Mouse (Mus musculus): ENCODE measurements around the gene Txnl4b.

Gene Txnl4b

DNA sequence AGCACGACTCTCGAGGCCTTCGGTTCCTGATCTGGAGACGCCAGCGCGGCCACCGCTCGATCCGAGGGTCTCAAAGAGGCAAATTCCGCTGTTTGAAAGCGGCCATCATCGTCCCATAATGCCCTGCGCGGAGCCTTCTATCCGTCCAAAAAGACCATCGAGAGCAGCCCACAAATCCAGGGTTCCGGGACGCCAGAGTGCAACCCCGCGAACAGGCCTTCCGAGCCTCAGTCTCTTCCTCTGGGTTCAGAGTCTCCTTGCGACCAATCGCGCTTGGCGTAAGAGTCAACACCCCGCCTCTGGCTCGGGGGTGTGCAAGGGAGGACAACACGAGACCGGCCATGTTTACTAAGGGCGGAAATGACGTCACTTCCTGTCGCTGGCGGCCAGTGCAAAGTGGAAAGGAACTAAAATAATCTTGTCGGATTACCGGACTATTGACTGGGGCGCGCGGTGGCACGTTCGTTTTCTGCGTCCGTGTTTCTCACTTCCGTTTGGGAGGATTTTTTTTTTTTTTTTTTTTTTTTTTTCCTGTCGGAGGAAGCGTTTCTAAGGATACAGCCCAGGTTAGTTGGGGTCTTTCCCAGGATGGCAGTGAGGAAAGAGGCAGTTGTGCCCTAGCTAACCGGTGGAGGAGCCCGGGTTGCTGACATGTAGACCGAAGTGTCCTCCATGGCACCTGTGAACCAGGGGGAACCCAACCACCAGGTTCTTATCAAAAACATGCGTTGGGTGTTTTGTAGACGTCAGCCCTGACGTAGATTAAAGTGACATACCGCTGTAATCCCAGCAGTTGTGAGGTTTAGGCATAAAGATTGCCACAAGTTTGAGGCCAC, at the start of gene Txnl4b, which contains the start of gene Dhx38:
Txnl4b (plus strand) TSS at position 395 of the 836 bp plus-strand sequence.
Dhx38 (minus strand) TSS at position 364 of the 836 bp plus-strand sequence.
- DNase-seq: peak; percentile 99

DNA sequence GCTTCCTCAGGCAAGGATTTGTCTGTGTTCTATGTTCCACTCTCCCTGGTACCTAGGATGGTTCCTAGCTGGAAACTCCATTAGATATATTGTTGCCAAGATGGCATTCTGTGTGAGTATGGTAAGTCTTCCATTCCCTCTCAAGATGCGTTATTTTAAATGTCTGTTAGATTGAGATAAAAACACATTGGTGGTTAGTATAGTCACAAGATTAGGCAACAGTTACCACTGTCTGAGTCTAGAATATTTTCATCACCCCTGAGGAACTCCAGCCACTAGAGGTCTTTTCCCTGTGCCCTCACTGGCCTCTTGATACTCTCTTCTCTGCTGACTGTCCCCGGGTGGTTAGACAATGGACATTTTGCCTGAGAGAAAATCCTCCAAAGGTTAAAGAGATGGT, 41.7 kb upstream of the Txnl4b start:
- no peak for DNase-seq

DNA sequence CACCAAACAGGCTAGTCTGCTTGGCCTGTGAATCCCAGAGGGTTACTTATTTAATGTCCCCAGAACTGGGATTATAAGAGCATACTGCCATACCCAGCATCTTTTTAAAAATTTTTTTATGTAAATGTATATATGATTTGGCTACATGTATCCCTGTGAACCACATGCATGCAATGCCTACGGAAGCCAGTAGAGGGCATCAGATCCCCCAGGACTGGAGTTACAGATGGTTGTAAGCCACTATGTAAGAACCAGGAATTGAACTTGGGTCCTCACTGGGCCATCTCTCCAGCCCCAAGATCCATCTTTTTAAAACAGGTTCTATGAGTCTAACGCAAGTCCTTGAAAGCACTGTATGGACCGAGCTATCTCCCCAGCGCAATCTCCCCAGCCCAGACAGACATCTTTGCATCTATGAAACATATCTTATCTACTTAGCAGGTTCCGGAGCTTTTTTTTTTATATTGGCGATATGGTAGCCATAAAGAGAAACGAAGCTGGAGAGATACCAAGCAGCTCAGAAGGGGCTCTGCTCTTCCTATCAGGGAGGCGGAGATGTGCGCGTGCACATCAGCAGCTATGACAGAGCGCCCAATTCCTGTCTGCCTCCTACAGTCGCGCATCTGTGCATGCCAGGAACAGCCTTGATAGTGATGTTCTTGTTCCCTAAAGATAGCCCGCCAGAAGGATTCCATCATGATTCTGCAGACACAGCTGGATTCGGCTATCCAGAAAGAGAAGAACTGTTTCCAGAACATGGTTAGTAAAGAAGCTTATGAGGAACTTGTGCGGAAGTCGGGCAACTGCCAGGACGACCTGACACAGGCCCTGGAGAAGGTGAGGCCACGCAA, 30.3 kb upstream of the Txnl4b start:
- peak; percentile 43 to 63 for DNase-seq

DNA sequence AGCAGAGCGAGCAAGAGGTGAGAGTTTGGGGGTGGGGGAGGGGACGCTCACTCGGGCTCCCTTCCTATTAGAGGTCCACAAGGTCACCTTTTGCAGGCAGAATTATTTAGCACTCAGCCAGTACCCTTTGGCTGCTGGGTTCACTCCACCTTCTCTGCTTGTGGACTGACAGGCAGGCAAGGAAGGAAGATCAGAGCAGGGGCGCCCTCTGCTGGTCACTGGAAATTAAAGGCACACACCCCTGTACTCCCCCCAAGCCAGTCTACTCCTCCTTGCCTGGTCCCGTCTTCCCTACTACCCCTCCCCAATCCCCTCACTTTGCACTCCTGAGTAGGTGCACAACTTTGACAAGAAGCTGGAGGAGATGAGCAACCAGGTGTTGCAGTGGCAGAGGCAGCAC, 29.0 kb upstream of the Txnl4b start:
- DNase-seq: peak; percentile 83 to 90

DNA sequence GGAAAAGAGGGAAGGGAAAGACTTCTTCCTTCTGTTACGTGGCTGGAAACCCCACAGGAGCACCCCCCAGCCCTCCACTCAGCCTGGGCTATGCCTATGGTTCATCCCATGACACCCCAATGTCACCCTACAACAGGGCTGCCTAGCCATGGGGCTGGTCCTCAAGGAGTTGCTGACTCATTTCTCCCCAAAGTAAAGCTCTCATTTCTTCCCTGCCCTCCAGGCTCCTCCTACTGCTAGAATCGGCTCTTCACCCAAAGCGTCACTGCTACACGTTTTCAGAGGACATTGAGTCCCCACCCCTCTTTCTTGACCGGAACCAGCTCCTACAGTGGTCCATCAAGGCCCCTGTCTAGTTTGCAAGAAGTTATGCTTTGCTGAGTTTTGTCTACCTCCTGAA, 23.5 kb upstream of the Txnl4b start:
- no peak for DNase-seq

DNA sequence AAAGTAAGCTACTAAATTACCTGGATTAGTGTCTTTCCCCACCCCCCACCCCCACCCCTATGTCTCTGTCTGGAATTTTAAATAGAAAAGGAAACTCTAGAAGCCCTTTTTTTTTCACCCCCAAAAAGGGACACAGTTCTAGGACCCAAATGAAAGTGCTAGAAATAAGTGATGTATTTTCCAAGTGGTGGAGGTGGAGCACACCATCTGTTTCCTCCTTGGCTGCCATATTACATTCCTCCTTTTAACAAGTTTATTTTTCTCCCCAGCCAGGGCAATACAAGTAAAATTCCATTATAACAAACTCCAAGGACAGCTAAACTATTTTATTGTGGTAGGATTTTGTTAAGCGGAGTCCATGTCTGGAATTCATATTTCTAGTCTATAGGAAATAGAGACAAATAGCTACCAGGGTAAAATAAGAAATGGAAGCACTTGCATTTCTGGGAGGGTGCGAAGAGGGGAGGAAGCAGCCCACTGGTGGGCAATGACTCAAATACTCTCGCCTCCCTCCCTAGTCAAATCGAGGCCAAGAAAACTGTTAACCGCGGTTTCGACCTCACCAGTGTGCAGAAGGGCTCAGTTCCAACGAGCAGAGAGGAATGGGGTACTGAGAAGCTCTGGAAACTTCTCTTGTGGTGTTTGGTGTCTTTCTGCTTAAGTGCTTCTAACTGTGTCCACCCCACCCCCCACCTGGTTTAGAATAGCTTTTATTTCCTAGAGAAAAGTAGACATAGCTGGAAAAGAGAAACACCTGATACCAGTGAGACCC, 22.8 kb upstream of the Txnl4b start:
- no peak for DNase-seq

DNA sequence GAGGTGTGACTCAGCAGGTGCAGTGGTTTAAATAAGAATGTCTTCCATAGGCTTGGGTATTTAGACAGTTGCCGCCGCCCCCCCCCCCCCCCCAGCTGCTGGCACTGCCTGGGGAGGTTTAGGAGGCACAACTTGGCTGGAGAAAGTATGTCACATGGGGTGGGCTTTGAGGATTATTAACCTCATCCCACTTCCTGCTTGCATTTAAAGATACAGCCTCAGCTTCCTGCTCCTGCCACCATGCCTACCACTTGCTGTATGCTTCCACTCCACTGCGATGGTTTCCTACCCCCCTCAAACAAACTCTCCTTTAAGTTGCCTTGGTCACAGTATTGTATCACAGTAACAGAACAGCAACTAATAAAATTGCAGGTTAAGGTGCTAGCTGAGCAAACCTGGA, 21.6 kb upstream of the Txnl4b start:
- no peak for DNase-seq

DNA sequence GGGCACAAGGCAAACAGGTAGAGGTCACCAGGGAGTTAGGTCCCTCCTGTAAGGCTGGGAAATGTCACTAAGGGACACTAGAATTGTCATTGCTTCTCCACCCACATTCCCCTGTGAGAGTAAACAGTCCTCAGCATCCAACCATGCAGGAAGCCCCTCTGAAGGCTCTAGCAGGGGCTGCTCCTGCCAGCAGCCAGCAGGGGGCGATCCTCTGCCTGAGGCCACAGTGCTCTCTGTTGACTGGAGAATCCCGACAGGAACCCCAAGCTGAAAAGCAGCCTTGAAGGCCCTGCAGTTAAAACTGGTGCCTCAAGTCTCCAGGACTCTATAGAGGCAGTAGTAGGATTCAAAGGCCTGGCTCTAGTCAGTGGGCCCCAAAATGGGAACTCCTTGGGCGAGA, 14.0 kb upstream of the Txnl4b start:
- peak in 1 of 2 experiments; percentile 44 for DNase-seq

DNA sequence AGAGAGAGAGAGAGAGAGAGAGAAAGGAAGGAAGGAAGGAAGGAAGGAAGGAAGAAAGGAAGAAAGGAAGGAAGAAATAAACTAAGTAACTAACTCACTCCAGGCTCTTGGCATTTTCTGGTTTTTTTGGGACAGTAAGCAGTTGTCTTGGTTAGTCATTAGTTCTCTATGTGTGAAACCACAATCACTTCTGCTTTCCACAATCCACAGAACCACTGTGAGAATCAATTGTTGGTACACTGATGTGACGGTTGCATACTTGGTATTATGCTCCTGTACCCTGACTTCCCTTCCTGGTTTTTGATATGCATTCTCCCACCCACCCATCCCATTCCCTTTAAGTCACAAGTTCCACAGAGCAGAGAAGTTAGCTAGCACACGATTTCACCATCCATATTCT, 1.8 kb upstream of the Txnl4b start:
- DNase-seq: no peak

DNA sequence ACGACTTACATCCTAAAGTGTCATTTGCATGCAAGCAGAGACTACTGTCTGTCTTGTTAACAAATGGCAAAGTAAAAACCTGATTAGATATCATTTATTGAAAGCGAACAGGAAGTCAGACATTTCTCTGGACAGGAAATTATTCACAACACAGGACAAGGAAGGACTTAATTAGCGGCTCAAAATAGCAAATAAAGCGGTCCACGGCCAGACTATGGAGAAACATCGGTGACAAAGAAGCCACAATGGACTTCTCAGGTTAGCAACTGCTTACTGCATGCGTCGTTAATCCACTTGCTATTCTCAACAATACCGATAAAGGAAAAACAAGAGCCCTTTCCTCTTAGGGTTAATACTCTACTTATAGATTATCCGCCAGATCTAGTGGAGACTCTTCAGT, 926 bp upstream of the Txnl4b start:
- DNase-seq: no peak

DNA sequence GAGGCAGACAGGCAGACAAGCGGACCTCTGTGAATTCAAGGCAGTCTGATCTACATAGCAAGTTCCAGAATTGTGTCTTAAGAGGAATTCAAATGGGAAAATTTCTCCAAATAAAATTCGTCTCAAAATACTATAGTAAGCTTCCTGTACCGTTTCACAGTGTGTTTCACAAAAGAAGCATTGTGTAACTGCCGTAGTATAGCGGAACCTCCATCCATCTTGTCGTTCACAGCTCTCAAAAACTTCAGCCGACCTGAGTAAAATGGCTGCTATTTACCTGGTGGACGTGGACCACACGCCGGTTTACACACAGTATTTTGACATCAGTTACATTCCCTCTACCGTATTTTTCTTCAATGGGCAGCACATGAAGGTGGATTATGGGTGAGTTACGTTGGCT, 5.4 kb downstream of the Txnl4b start:
- no peak for DNase-seq

DNA sequence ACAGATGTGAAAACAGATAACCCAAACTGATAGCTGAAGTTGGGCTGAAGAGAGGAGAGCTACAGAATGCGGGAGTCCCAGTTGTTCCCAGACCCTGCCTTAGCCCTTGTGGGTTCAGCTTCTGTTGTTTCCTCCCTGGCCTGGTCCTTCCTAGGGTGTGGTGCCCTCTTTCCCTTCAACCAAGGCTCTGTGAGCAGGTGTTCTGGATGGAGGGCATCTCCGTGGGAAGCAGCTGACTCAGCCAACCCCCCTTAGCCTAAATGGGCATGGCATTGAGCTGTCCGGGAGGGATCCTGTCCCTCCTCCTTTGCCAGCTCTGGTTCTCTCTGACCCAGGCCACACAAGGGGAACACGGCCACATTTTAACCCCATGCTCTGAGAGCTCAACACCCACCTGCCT, 10.6 kb downstream of the Txnl4b start:
- no peak for DNase-seq

DNA sequence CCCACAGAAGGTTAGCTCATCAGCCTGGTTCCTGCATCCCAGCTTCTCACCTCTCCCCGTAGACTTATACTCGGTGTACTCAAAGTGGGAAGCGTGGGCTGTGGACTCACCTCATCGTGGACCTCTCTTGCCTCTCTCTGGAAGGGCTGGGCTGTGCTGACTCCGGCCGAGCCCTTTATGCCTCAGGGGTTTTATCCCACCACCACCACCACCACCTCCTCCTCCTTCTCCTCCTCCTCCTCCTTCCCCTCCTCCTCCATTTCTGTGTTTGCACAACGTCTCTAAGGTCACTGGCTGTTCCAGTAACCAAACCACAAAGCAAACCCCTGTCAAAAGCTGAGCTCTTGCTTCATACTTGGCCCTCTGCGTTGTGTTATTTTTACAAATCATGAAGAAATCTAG, 13.2 kb downstream of the Txnl4b start, which contains the start of gene Hp:
Hp (minus strand) TSS at position 273 of the 402 bp plus-strand sequence.
- no peak for DNase-seq

DNA sequence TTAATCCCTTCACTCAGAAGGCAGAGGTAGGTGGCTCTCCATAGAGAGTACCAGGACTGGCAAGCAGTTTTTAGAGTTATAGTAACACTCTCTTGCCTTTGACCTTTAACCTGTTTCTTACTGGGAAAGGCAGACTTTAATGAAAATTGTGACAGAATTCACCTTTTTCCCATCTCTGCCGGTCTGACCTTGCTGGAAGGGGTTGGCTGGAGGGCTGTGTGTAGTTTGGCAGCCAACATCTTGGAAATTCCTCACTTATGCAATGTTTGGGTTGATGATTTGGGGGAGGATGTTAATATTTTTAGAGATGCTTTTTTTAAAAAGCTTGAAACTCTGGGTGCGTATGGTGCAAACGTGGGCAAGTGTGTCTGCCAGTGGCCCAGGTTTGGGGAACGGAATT, 18.6 kb downstream of the Txnl4b start:
- no peak for DNase-seq

DNA sequence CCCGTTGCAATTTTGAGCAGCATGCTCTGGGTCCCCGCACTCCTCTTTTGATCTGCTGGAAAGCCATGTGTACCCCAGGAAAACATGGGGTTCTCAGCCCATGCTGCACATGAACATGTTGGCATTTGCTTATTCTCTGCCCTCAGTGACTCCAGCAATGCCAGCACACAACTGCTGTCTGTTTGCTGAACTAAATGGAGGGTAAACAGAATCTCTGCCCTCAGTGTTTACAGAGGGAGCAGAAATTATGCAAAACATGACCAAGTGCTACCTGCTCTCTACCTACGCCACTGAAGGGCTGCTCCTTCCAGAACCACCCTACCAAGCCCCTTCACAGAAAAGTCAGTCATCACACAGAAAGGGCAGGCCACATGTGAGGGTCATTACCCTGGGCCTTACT, 19.1 kb downstream of the Txnl4b start:
- no peak for DNase-seq

DNA sequence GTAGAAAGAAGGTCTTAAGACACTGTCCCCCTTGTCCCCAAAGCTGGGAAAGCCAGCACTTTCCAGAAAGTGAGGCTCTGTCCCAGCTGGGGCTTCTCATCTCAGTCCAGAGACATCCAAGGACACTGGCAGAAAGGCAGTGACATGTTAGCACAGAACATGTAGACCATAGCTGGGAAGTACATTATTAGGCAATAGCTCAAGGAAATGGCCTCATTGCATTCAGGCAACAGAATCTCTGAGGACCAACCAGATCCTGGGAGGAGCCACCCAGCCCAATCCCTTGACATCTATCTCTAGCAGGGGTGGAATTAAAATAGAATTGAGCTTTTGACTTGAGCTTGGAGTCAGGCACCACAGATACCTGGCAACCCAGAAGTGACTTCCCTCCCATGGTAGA, 20.0 kb downstream of the Txnl4b start:
- no peak for DNase-seq

DNA sequence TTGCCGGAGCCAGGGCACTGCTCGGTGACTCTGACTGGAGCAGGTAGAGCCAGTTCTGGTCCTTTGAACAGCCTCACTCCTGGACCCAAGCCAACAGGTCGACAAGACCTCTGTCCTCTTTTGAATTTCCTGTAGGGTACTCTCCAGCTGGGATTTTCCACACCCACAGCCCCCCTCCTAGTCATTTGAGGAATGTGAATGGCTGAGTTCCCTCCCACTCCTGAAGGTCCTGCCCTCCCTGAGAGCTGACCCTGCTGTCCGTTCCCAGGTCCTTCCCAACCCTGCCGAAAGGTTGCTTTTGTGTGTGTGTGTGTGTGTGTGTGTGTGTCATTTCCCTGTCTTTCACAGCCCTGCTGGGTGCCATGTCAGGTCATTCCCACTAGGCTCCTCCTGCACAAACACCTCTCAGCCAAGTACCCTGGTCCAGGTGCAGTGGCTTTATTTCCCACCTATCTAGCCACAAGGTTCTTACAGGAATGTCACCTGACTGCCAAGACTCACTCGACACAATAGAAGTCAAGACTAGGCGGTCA, 21.3 kb downstream of the Txnl4b start:
- no peak for DNase-seq

DNA sequence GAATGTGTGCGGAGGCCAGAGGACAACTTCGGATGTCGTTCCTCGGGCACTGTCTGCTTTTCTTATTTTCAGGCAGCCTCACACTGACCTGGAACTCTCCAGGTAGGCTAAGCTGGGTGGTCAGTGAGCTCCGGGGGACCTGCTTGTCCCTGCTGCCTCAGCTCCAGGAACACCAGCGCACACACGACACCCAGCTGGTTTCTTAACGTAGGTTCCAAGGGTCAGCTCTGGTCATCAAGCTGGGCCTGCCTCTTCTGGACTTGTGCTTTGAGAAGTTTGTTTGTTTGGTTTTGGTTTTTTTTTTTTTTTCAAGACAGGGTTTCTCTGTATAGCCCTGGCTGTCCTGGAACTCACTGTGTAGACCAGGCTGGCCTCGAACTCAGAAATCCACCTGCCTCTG, 25.2 kb downstream of the Txnl4b start:
- DNase-seq: no peak

DNA sequence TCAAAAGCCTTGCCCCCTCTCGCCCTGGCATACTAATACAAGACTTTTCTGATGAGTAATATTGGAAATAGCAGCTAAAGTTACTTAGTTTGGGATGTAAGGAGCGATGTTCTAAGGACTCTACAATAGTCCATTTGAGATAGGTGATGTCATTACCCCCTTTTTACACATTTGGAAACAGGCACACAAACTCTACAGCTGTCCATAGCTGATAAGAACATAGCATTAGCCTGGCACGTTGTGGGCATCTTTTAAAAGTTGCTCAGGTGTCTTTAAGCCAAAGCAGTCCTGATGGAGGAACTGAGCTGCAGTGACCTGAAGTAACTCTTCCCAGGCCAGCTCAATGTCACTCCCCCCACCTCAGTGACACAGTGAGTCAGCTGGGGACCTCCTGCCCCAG, 25.7 kb downstream of the Txnl4b start:
- DNase-seq: no peak

DNA sequence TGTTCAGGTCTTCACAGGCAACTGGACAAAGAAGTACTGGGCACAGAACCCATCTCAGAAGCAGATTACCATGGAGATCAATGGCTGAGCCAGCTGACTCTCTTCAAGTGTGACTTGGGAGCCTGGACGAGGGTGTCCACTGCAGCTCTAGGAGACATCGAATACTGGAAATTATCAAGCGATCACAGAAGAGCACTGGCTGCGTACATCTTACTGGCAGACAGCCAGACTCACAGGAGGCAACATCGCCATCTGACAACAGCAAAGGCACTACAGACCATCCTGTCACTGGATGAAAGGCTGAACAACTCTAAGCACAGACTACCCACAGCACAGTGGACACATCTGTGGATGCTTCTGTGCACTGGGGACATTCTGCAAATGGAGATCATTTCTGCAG, 26.5 kb downstream of the Txnl4b start:
- no peak for DNase-seq

DNA sequence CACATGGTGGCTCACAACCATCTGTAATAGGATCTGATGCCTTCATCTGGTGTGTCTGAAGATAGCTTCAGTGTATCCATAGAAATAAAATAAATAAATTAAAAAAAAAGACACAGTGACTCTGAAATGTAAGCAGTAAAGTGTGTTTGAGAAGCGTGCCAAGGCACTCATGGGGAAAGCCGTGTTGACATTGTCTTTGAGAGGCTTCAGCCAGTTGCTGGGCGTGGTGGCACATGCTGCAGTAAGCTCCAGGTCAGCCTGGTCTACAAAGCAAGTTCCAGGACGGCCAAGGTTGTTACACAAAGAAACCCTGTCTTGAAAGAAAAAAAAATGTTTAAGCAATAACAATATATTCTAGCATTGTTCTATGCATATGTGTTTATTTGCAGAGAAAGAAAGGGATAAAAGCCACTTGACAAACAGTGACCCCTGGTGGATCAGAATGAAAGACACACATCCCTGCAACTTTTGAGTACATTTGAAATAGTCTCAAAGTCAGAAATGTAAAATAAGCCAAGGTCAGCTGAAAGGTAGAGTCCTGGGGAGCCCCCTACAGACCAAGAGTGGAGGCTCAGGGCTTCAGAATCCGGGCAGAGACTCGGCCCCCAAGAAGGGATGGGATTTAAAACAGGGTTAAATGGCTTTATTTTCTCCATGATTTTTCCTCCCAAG, 27.6 kb downstream of the Txnl4b start:
- DNase-seq: peak in 1 of 2 experiments; percentile 9

DNA sequence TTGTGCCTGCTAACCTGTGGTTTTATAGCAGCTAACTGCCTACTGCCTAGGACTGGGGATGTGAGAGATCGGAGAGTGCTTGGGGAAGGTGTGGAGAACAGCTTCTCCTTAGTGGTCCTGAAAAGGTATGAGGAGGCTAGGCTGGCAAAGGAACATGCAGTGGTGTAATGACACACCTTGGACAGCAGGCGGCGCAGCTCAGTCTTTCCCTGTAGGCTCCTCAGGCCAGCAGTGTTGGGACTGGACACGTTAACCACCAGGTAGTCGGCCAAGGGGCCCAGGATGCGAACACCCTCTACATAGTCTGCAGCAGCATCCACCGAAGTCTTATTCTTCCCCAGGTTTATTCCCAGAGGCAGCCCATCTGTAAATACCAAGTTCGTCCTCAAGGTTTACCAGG, 30.2 kb downstream of the Txnl4b start:
- DNase-seq: peak; percentile 54 to 70

Measured in cerebellum, postnatal 14 days (tissue).